Mouse (Mus musculus) kidney, adult 8-10 months (tissue): Measurements from ENCODE around the gene Gm2381.
"Not testable (repeated sequence)": the region's sequence is repeated elsewhere in the genome, so short reads cannot be mapped to it uniquely, and the experiment has no call there.

ENCODE experiments used
- DNase-seq, 2 experiments: peaks; one replicate each; pipeline ENCODE4 v3.0.0; 2022

The Gm2381 gene

GRCm38 (mm10) chr7:42866801-42867458, at the start of gene Gm2381:
Gene Gm2381 (minus strand): TSS chr7:42867234.
- not testable (repeated sequence) for DNase-seq

GRCm38 (mm10) chr7:42898067-42898466, 31.0 kb upstream of the Gm2381 start:
- DNase-seq, result not testable (repeated sequence)

- DNase-seq, result no peak
Measured at GRCm38 (mm10) chr7:42878090-42878489, 11.1 kb upstream of the Gm2381 start.

- not testable (repeated sequence) for DNase-seq
Measured at GRCm38 (mm10) chr7:42838366-42838765, 28.7 kb downstream of the Gm2381 start.

DNA sequence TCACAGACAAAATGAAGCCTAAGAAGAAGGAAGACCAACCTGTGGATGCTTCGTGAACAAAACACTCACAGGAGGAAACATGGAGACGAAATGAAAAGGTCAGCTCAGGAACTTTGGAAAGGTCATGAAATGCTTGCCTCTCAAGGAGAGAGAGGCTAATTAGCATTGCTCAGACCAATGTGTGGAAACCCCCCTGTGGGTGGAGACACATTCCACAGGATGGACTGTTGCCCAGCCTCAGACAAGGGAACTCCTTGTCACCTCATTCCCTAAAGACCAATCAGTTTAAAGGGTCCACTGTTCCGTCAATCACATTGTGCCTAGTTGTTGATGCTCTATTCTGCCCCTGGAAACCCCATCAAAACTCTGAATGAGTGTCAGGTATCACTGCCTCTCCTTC, 34.8 kb downstream of the Gm2381 start:
- DNase-seq, result no peak

GRCm38 (mm10) chr7:42793425-42793824, 73.6 kb downstream of the Gm2381 start, which contains the start of gene Vmn2r62:
Gene Vmn2r62 (minus strand): TSS chr7:42793525.
- DNase-seq, result not testable (repeated sequence)
